Mouse (Mus musculus) hindbrain, embryonic 16.5 days (tissue): ENCODE data around the gene Rdh16. TPM values are rescaled to one million over a fixed set of nuclear protein-coding genes. Genes with fewer than 3 reads are reported as not detected.
"Not testable (repeated sequence)": the region's sequence is repeated elsewhere in the genome, so short reads cannot be mapped to it uniquely, and the experiment has no call there.

Source experiments
- ATAC-seq: fragments of 200-750 bp; cut with Nextera tagmentation; 2 replicates; pipeline ENCODE4 v1.8.0; 2017; ENCODE audit warnings: moderate TSS enrichment, moderate library complexity
- H3K27ac ChIP-seq: fragments of 300-500 bp; sonication (generic); 2 replicates; pipeline ENCODE4 v1.5.1; 2014; ENCODE audit warnings: low read depth, mild to moderate bottlenecking, control low read depth, low read length, moderate library complexity
- H3K27me3 ChIP-seq: fragments of 300-500 bp; sonication (generic); replicated peaks from 2 replicates; pipeline ENCODE4 v1.6.1; 2014; ENCODE audit warnings: low read length; ENCODE audit not compliant: control insufficient read depth, insufficient read depth
- H3K36me3 ChIP-seq: fragments of 300-500 bp; sonication (generic); 2 replicates; pipeline ENCODE4 v1.6.1; 2014; ENCODE audit warnings: mild to moderate bottlenecking, low read length, moderate library complexity, mixed read lengths; ENCODE audit not compliant: control insufficient read depth, insufficient read depth
- H3K4me1 ChIP-seq: fragments of 300-500 bp; sonication (generic); 2 replicates; pipeline ENCODE4 v1.6.1; 2014; ENCODE audit warnings: low read depth, low read length; ENCODE audit not compliant: control insufficient read depth, insufficient read depth
- H3K4me2 ChIP-seq: fragments of 300-500 bp; sonication (generic); 2 replicates; pipeline ENCODE4 v1.6.1; 2014; ENCODE audit warnings: mild to moderate bottlenecking, low read length, control low read depth, moderate library complexity
- H3K4me3 ChIP-seq: fragments of 300-500 bp; sonication (generic); 2 replicates; pipeline ENCODE4 v1.5.1; 2014; ENCODE audit warnings: mild to moderate bottlenecking, low read length, control low read depth, moderate library complexity
- H3K9ac ChIP-seq: fragments of 300-500 bp; sonication (generic); 2 replicates; pipeline ENCODE4 v1.6.1; 2014; ENCODE audit warnings: low read depth, mild to moderate bottlenecking, control low read depth, low read length, moderate library complexity
- H3K9me3 ChIP-seq: fragments of 300-500 bp; sonication (generic); 2 replicates; pipeline ENCODE4 v1.6.1; 2014; ENCODE audit warnings: mild to moderate bottlenecking, low read length, moderate library complexity; ENCODE audit not compliant: control insufficient read depth
- WGBS: fragments of 180-500 bp; shearing (Covaris S2); extraction: QIAGEN DNeasy Blood & Tissue Kit; methylation state at CpG from one replicate; pipeline ENCODE4 v1.1.7; 2014; 5-methylcytosine and 5-hydroxymethylcytosine counted together
- polyA plus RNA-seq: library from polyadenylated mRNA; unstranded; fragments of >200 nt; fragmentation: Nextera tagmentation; extraction: Ambion mirVana; gene quantifications from 2 replicates; pipeline ENCODE4 v1.2.1, GENCODE M21; 2015

Gene Rdh16
- polyA plus RNA-seq, 1 experiment from 2014 or later: not detected

- Histone ChIP-seq H3K4me1 (no peaks in the 10 kb centered on the region), H3K4me2 (no peak overlapping the region), H3K27ac (no peak overlapping the region), H3K27me3 (no peaks in the 10 kb centered on the region), H3K9me3 (no peaks in the 10 kb centered on the region), H3K9ac (no peak overlapping the region), H3K36me3 (no peaks in the 10 kb centered on the region), H3K4me3 (no peak overlapping the region)
- WGBS: 93% methylated on average over 1 of the region's 1 CpGs
- ATAC-seq: no peak
Measured at GRCm38 (mm10) chr10:127766564-127766963, 34.4 kb upstream of the Rdh16 start.

GRCm38 (mm10) chr10:127776011-127776410, 24.9 kb upstream of the Rdh16 start, which contains the start of gene Rdh9:
Rdh9 (plus strand) TSS chr10:127776386.
- no peak within 1 kb of the TSS for H3K4me3 ChIP-seq
- no peak within 1 kb of the TSS for H3K4me2 ChIP-seq
- no peak within 1 kb of the TSS for H3K9ac ChIP-seq
- 88% methylated on average over 2 of the region's 2 CpGs for WGBS
- no peaks in the 10 kb centered on the region for H3K4me1 ChIP-seq
- no peaks in the 10 kb centered on the region for H3K36me3 ChIP-seq
- ATAC-seq: no peak
- no peak within 1 kb of the TSS for H3K27ac ChIP-seq
- no peaks in the 10 kb centered on the region for H3K9me3 ChIP-seq
- no peaks in the 10 kb centered on the region for H3K27me3 ChIP-seq

GRCm38 (mm10) chr10:127782321-127782720, 18.6 kb upstream of the Rdh16 start:
- not testable (repeated sequence) for H3K36me3 ChIP-seq, H3K9ac ChIP-seq, H3K27me3 ChIP-seq, ATAC-seq, H3K4me2 ChIP-seq, H3K4me3 ChIP-seq, H3K27ac ChIP-seq, H3K4me1 ChIP-seq, H3K9me3 ChIP-seq
- WGBS: 96% methylated on average over 17 of the region's 17 CpGs

GRCm38 (mm10) chr10:127785411-127785810, 15.5 kb upstream of the Rdh16 start:
- H3K27me3 ChIP-seq, ATAC-seq, H3K4me2 ChIP-seq: not testable (repeated sequence)

GRCm38 (mm10) chr10:127799295-127799694, 1.7 kb upstream of the Rdh16 start:
- 69% methylated on average over 1 of the region's 1 CpGs for WGBS

More at GRCm38 (mm10) chr10:127785411-127785810, 15.5 kb upstream of the Rdh16 start:
- not testable (repeated sequence) for H3K27ac ChIP-seq, H3K4me3 ChIP-seq, H3K36me3 ChIP-seq, H3K9ac ChIP-seq, H3K4me1 ChIP-seq, H3K9me3 ChIP-seq
- 87% methylated on average over 1 of the region's 1 CpGs for WGBS

GRCm38 (mm10) chr10:127801612-127802011, 660 bp downstream of the Rdh16 start:
- Histone ChIP-seq H3K27me3 (no peaks in the 10 kb centered on the region), H3K36me3 (no peaks in the 10 kb centered on the region), H3K4me1 (no peaks in the 10 kb centered on the region), H3K9me3 (peaks cover 2% of the 10 kb centered on the region), H3K4me3 (no peak overlapping the region), H3K27ac (no peak overlapping the region), H3K4me2 (no peak overlapping the region), H3K9ac (no peak overlapping the region)
- no peak for ATAC-seq
- 88% methylated on average over 2 of the region's 2 CpGs for WGBS

More at GRCm38 (mm10) chr10:127799295-127799694, 1.7 kb upstream of the Rdh16 start:
- Histone ChIP-seq H3K4me1 (no peaks in the 10 kb centered on the region), H3K36me3 (no peaks in the 10 kb centered on the region), H3K9me3 (peaks cover 3% of the 10 kb centered on the region), H3K4me2 (no peak overlapping the region), H3K27ac (no peak overlapping the region), H3K4me3 (no peak overlapping the region), H3K27me3 (no peaks in the 10 kb centered on the region), H3K9ac (no peak overlapping the region)
- no peak for ATAC-seq

- WGBS: 82% methylated on average over 5 of the region's 5 CpGs
- H3K36me3 ChIP-seq: no peaks in the 10 kb centered on the region
- no peak overlapping the region for H3K4me3 ChIP-seq
- no peaks in the 10 kb centered on the region for H3K27me3 ChIP-seq
- H3K9ac ChIP-seq: no peak overlapping the region
- H3K9me3 ChIP-seq: no peaks in the 10 kb centered on the region
- ATAC-seq: no peak
- no peak overlapping the region for H3K4me2 ChIP-seq
- H3K27ac ChIP-seq: no peak overlapping the region
- H3K4me1 ChIP-seq: no peaks in the 10 kb centered on the region
Measured at GRCm38 (mm10) chr10:127802236-127802635, 1.3 kb downstream of the Rdh16 start.

- Histone ChIP-seq H3K9me3 (no peaks in the 10 kb centered on the region), H3K4me2 (no peak overlapping the region), H3K4me1 (no peaks in the 10 kb centered on the region), H3K27ac (no peak overlapping the region), H3K36me3 (no peaks in the 10 kb centered on the region), H3K27me3 (no peaks in the 10 kb centered on the region), H3K4me3 (no peak overlapping the region), H3K9ac (no peak overlapping the region)
- no peak for ATAC-seq
- 58% methylated on average over 7 of the region's 7 CpGs for WGBS
Measured at GRCm38 (mm10) chr10:127804416-127804815, 3.5 kb downstream of the Rdh16 start.

GRCm38 (mm10) chr10:127815888-127816287, 14.9 kb downstream of the Rdh16 start:
- Histone ChIP-seq H3K9me3 (peaks cover 4% of the 10 kb centered on the region), H3K4me1 (no peaks in the 10 kb centered on the region), H3K36me3 (no peaks in the 10 kb centered on the region), H3K9ac (no peak overlapping the region), H3K27me3 (no peaks in the 10 kb centered on the region), H3K27ac (no peak overlapping the region), H3K4me3 (no peak overlapping the region), H3K4me2 (no peak overlapping the region)
- no peak for ATAC-seq
